Mouse (Mus musculus) liver, embryonic 12.5 days (tissue): ENCODE measurements around the gene Phf6. TPM values are rescaled to one million over a fixed set of nuclear protein-coding genes. Genes with fewer than 3 reads are reported as not detected.
"Not testable (repeated sequence)": the region's sequence is repeated elsewhere in the genome, so short reads cannot be mapped to it uniquely, and the experiment has no call there.

Experiments used
- ATAC-seq: fragments of 200-750 bp; cut with Nextera tagmentation; 2 replicates; pipeline ENCODE4 v1.8.0; 2017; ENCODE audit warnings: moderate number of reproducible peaks, mild to moderate bottlenecking, moderate library complexity
- H3K27ac ChIP-seq: fragments of 300-500 bp; sonication (generic); 2 replicates; pipeline ENCODE4 v1.5.1; 2016; ENCODE audit warnings: mild to moderate bottlenecking
- H3K27me3 ChIP-seq: fragments of 300-500 bp; sonication (generic); replicated peaks from 2 replicates; pipeline ENCODE4 v1.6.1; 2016; ENCODE audit warnings: mild to moderate bottlenecking, moderate library complexity
- H3K36me3 ChIP-seq: fragments of 300-500 bp; sonication (generic); 2 replicates; pipeline ENCODE4 v1.6.1; 2016; ENCODE audit warnings: mild to moderate bottlenecking, moderate library complexity
- H3K4me1 ChIP-seq: fragments of 300-500 bp; sonication (generic); 2 replicates; pipeline ENCODE4 v1.6.1; 2016
- H3K4me2 ChIP-seq: fragments of 300-500 bp; sonication (generic); 2 replicates; pipeline ENCODE4 v1.6.1; 2016; ENCODE audit warnings: mild to moderate bottlenecking, moderate library complexity
- H3K4me3 ChIP-seq: fragments of 300-500 bp; sonication (generic); 2 replicates; pipeline ENCODE4 v1.5.1; 2016; ENCODE audit warnings: mild to moderate bottlenecking, moderate library complexity
- H3K9ac ChIP-seq: fragments of 300-500 bp; sonication (generic); 2 replicates; pipeline ENCODE4 v1.6.1; 2016; ENCODE audit warnings: mild to moderate bottlenecking, moderate library complexity
- H3K9me3 ChIP-seq: fragments of 300-500 bp; sonication (generic); replicated peaks from 2 replicates; pipeline ENCODE4 v1.6.1; 2016; ENCODE audit warnings: mild to moderate bottlenecking, moderate library complexity
- WGBS: fragments of 180-500 bp; shearing (Covaris S2); methylation state at CpG from one replicate; pipeline ENCODE4 v1.1.7; 2016; ENCODE audit not compliant: insufficient replicate concordance; 5-methylcytosine and 5-hydroxymethylcytosine counted together
- polyA plus RNA-seq: library from polyadenylated mRNA; unstranded; fragments of >200 nt; fragmentation: Nextera tagmentation; extraction: Ambion mirVana; gene quantifications from 2 replicates; pipeline ENCODE4 v1.2.1, GENCODE M21; 2016

Phf6 gene
- polyA plus RNA-seq = 17.9 and 18.5 TPM in 2 replicates

GRCm38 (mm10) chrX:52911587-52912371 lies at the start of gene Phf6:
TSS of gene Phf6 (plus strand) at chrX:52912266.
- Histone ChIP-seq H3K4me2 (peak within 1 kb of the TSS; percentile 73), H3K4me3 (peak within 1 kb of the TSS; percentile 76), H3K4me1 (no peaks in the 10 kb centered on the region; the same call in 1 of the 2 replicates), H3K27me3 (no peaks in the 10 kb centered on the region), H3K9me3 (no peaks in the 10 kb centered on the region), H3K36me3 (no peaks in the 10 kb centered on the region), H3K27ac (peak within 1 kb of the TSS; percentile 87), H3K9ac (peak within 1 kb of the TSS; percentile 83)
- WGBS = 13% methylated on average over 41 of the region's 54 CpGs
- peak; percentile 99 for ATAC-seq

DNA sequence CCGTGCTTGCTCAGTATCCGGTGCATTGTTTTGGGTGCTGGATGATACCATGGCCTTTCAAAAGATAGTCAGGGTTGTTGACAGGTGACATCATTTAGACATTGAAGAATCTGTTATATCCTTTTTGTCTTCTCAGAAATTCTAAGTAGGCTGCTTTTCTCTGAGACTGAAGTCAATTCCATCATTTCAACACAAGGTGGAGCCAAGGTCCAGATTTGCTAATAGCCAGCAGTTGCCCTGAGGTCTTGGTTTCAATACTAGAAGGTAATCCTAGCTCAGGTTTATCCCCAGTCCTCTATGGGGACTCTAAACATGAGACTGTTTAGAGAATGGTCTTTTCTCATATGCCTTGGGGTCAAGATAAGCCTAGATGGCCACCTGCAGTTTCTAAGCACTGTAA lies 47.9 kb upstream of the Phf6 start:
- Histone ChIP-seq H3K9me3 (no peaks in the 10 kb centered on the region), H3K4me1 (no peaks in the 10 kb centered on the region), H3K27ac (no peak overlapping the region), H3K27me3 (no peaks in the 10 kb centered on the region), H3K4me3 (no peak overlapping the region), H3K36me3 (no peaks in the 10 kb centered on the region), H3K9ac (no peak overlapping the region), H3K4me2 (no peak overlapping the region)
- 60% methylated on average over 2 of the region's 2 CpGs for WGBS
- no peak for ATAC-seq

DNA sequence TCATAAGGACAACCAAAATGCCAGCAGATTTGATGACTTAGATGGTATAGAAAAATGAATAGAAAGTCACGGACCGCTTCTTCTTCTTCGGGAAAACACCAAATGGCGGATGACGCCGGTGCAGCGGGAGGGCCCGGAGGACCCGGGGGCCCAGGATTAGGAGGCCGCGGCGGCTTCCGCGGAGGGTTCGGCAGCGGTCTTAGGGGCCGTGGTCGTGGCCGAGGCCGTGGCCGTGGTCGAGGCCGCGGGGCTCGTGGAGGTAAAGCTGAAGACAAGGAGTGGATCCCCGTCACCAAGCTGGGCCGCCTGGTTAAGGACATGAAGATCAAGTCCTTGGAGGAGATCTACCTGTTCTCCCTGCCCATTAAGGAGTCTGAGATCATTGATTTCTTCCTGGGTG lies 13.6 kb upstream of the Phf6 start:
- 48% methylated on average over 11 of the region's 27 CpGs for WGBS
- not testable (repeated sequence) for H3K4me1 ChIP-seq, H3K27ac ChIP-seq, H3K9ac ChIP-seq, H3K9me3 ChIP-seq, H3K36me3 ChIP-seq, H3K27me3 ChIP-seq, ATAC-seq, H3K4me2 ChIP-seq, H3K4me3 ChIP-seq

GRCm38 (mm10) chrX:52912372-52912728 lies 284 bp downstream of the Phf6 start:
- peak overlapping the region; percentile 76 for H3K4me3 ChIP-seq
- peak overlapping the region; percentile 83 for H3K9ac ChIP-seq
- H3K27me3 ChIP-seq = no peaks in the 10 kb centered on the region
- no peaks in the 10 kb centered on the region for H3K36me3 ChIP-seq
- peak overlapping the region; percentile 73 for H3K4me2 ChIP-seq
- 13% methylated on average over 24 of the region's 26 CpGs for WGBS
- H3K4me1 ChIP-seq = no peaks in the 10 kb centered on the region; the same call in 1 of the 2 replicates
- H3K27ac ChIP-seq = peak overlapping the region; percentile 87
- ATAC-seq = no peak
- H3K9me3 ChIP-seq = no peaks in the 10 kb centered on the region

GRCm38 (mm10) chrX:52912826-52913701 lies 998 bp downstream of the Phf6 start:
- no peak for ATAC-seq
- Histone ChIP-seq H3K36me3 (no peaks in the 10 kb centered on the region), H3K9me3 (no peaks in the 10 kb centered on the region), H3K9ac (peak overlapping the region; percentile 83), H3K27me3 (no peaks in the 10 kb centered on the region), H3K4me1 (no peaks in the 10 kb centered on the region; the same call in 1 of the 2 replicates), H3K27ac (peak overlapping the region; percentile 87), H3K4me3 (peak overlapping the region; percentile 76), H3K4me2 (peak overlapping the region; percentile 73)
- 12% methylated on average over 31 of the region's 31 CpGs for WGBS

DNA sequence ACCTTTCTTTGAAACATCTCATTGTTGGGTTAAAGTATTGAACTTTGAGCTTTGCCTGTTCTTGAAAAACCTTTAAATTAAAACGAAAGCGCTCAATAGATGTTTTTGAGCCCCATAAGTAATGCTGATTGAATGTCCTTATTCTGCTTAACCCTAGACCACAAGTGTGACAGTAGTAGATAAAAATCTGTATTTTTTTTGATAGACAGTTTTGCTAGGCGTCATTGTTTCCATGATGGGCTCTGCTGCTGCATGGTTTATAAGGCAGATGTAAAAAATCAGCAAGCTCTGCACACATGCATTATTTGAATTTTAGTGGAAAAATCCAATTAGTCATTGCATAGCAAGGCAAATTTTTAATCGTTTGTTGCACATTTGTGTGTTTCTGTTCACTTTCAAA lies 1.8 kb downstream of the Phf6 start:
- 49% methylated on average over 4 of the region's 4 CpGs for WGBS
- ATAC-seq = no peak
- peak overlapping the region; percentile 76 for H3K4me3 ChIP-seq
- peak overlapping the region; percentile 73 for H3K4me2 ChIP-seq
- no peak overlapping the region for H3K27ac ChIP-seq
- H3K27me3 ChIP-seq = no peaks in the 10 kb centered on the region
- no peaks in the 10 kb centered on the region for H3K36me3 ChIP-seq
- no peak overlapping the region for H3K9ac ChIP-seq
- no peaks in the 10 kb centered on the region; the same call in 1 of the 2 replicates for H3K4me1 ChIP-seq
- no peaks in the 10 kb centered on the region for H3K9me3 ChIP-seq

- Histone ChIP-seq H3K27ac (no peak overlapping the region), H3K4me3 (no peak overlapping the region), H3K4me2 (no peak overlapping the region), H3K4me1 (no peaks in the 10 kb centered on the region; the same call in 1 of the 2 replicates), H3K27me3 (no peaks in the 10 kb centered on the region), H3K9me3 (no peaks in the 10 kb centered on the region), H3K36me3 (no peaks in the 10 kb centered on the region), H3K9ac (no peak overlapping the region)
- ATAC-seq = no peak
Observed at GRCm38 (mm10) chrX:52914705-52915104, 2.6 kb downstream of the Phf6 start.

DNA sequence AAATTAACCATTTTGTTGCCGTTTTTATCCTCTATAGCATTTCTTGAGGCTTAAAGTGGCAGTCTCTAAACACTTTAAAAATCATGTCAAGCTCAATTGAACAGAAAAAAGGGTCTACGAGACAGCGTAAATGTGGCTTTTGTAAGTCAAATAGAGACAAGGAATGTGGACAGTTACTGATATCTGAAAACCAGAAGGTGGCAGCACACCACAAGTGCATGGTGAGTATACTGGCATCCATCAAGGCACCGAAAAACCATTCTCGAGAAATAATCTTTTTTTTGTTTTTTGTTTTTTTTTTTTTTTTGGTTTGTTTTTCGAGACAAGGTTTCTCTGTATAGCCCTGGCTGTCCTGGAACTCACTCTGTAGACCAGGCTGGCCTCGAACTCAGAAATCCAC lies 4.5 kb downstream of the Phf6 start:
- Histone ChIP-seq H3K4me2 (no peak overlapping the region), H3K4me3 (no peak overlapping the region), H3K4me1 (no peaks in the 10 kb centered on the region; the same call in 1 of the 2 replicates), H3K9me3 (no peaks in the 10 kb centered on the region), H3K27me3 (no peaks in the 10 kb centered on the region), H3K36me3 (no peaks in the 10 kb centered on the region), H3K27ac (no peak overlapping the region), H3K9ac (no peak overlapping the region)
- 64% methylated on average over 7 of the region's 7 CpGs for WGBS
- ATAC-seq = no peak

DNA sequence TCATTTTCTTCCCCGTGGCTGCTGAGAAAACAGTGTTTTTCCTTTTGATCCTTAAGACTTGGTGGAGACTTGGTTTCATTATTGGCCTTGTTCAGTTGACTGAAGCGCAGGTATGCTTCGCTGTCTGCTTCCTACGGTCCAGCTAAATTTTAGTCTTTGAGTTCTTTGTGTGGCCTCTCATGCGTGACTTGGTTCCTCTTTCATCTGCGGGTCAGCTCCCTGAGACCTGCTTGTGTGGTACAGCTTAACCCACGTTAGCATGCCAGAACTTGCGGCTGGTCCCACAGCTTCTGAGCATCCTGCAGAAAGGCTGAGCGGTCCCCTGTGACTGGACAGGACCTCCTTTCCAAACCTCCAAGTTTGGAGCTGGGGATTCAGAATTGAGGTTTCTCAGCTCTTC lies 14.7 kb downstream of the Phf6 start:
- no peak for ATAC-seq
- 84% methylated on average over 9 of the region's 9 CpGs for WGBS
- H3K9ac ChIP-seq = no peak overlapping the region

GRCm38 (mm10) chrX:52928883-52929282 lies 16.8 kb downstream of the Phf6 start:
- WGBS = 11% methylated on average over 1 of the region's 1 CpGs
- H3K27ac ChIP-seq = no peak overlapping the region
- no peak for ATAC-seq

More for the DNA sequence above, 14.7 kb downstream of the Phf6 start:
- H3K27ac ChIP-seq = no peak overlapping the region
- no peaks in the 10 kb centered on the region for H3K27me3 ChIP-seq
- no peaks in the 10 kb centered on the region for H3K9me3 ChIP-seq
- no peak overlapping the region for H3K4me2 ChIP-seq
- no peaks in the 10 kb centered on the region for H3K4me1 ChIP-seq
- H3K36me3 ChIP-seq = 0 out of 2 replicates have a peak, but pooled peaks cover 2% of the 10 kb centered on the region
- no peak overlapping the region for H3K4me3 ChIP-seq

GRCm38 (mm10) chrX:52929779-52930178 lies 17.7 kb downstream of the Phf6 start:
- Histone ChIP-seq H3K4me2 (no peak overlapping the region), H3K4me3 (no peak overlapping the region), H3K36me3 (no peaks in the 10 kb centered on the region), H3K4me1 (no peaks in the 10 kb centered on the region), H3K27me3 (no peaks in the 10 kb centered on the region), H3K27ac (no peak overlapping the region), H3K9me3 (no peaks in the 10 kb centered on the region), H3K9ac (no peak overlapping the region)
- WGBS = 77% methylated on average over 3 of the region's 3 CpGs
- no peak for ATAC-seq

More at GRCm38 (mm10) chrX:52928883-52929282, 16.8 kb downstream of the Phf6 start:
- Histone ChIP-seq H3K36me3 (no peaks in the 10 kb centered on the region), H3K9me3 (no peaks in the 10 kb centered on the region), H3K27me3 (no peaks in the 10 kb centered on the region), H3K9ac (no peak overlapping the region), H3K4me1 (no peaks in the 10 kb centered on the region), H3K4me2 (no peak overlapping the region), H3K4me3 (no peak overlapping the region)

GRCm38 (mm10) chrX:52930191-52930590 lies 18.1 kb downstream of the Phf6 start:
- no peak overlapping the region for H3K27ac ChIP-seq

More at GRCm38 (mm10) chrX:52930191-52930590, 18.1 kb downstream of the Phf6 start:
- H3K36me3 ChIP-seq = no peaks in the 10 kb centered on the region
- no peaks in the 10 kb centered on the region for H3K27me3 ChIP-seq
- H3K4me1 ChIP-seq = no peaks in the 10 kb centered on the region
- no peak overlapping the region for H3K4me3 ChIP-seq
- H3K9me3 ChIP-seq = no peaks in the 10 kb centered on the region
- no peak for ATAC-seq
- H3K9ac ChIP-seq = no peak overlapping the region
- 77% methylated on average over 5 of the region's 5 CpGs for WGBS
- no peak overlapping the region for H3K4me2 ChIP-seq
